Comparison of ENCODE assay signal across 9 mouse cellular contexts in genomic region chr11:22847732-22848648, GRCm38 (mm10). TPM values are rescaled to one million over a fixed set of nuclear protein-coding genes. Genes with fewer than 3 reads are reported as not detected.
DNase-seq lines count a peak whose midpoint lies in the region; ATAC-seq and TF ChIP-seq lines count a peak whose summit lies in the region.
"Had no signal": no experiment of that assay in that cellular context is flagged by ENCODE, and none has a peak within 500 bp of the region (broad histone marks: within the 10 kb centered on the region; RNA-seq: fewer than 3 reads in every experiment).

No protein-coding gene starts in this region.

- peak overlapping the region; percentile 21 for H3K27ac ChIP-seq in ES-Bruce4 (ENCODE audit: insufficient read depth, low read length)
- peak overlapping the region; percentile 83 for H3K27ac ChIP-seq in liver, embryonic 13.5 days
- H3K27ac ChIP-seq in forebrain, embryonic 13.5 days: no peak overlapping the region

- peak; percentile 49; the same call in 1 of the 2 replicates for ATAC-seq in liver, embryonic 13.5 days (ENCODE audit: low read depth)
- no peak for ATAC-seq in inflammation-experienced regulatory T-cells, adult 6 months
- no peak for ATAC-seq in forebrain, embryonic 13.5 days

- peaks cover 16% of the 10 kb centered on the region for H3K4me1 ChIP-seq in ES-Bruce4 (ENCODE audit: control insufficient read depth, insufficient read depth, low read length)
- peaks cover 95% of the 10 kb centered on the region for H3K4me1 ChIP-seq in liver, embryonic 13.5 days (replicated peaks)
- 0 out of 2 replicates have a peak, but pooled peaks cover 2% of the 10 kb centered on the region for H3K4me1 ChIP-seq in forebrain, embryonic 13.5 days

- no peak for TF ChIP-seq CTCF in ES-Bruce4 (IDR thresholded peaks at IDR 0.05; ENCODE audit: low read depth, low read length)

- no peaks in the 10 kb centered on the region for H3K27me3 ChIP-seq in ES-Bruce4 (ENCODE audit: control insufficient read depth, insufficient read depth, low read length, poor library complexity, severe bottlenecking)
- H3K27me3 ChIP-seq in liver, embryonic 13.5 days: no peaks in the 10 kb centered on the region
- H3K27me3 ChIP-seq in forebrain, embryonic 13.5 days: no peaks in the 10 kb centered on the region

- WGBS in liver, embryonic 13.5 days (ENCODE audit: insufficient replicate concordance): 25% methylated on average over 8 of the region's 8 CpGs
- WGBS in forebrain, embryonic 13.5 days: 65% methylated on average over 8 of the region's 8 CpGs

- H3K9ac ChIP-seq in ES-Bruce4 (ENCODE audit: low read depth, poor library complexity, severe bottlenecking): no peak overlapping the region
- no peak overlapping the region; the same call in 1 of the 2 replicates for H3K9ac ChIP-seq in liver, embryonic 13.5 days
- H3K9ac ChIP-seq in forebrain, embryonic 13.5 days: no peak overlapping the region
- H3K9ac ChIP-seq: lung, embryonic 14.5 days had no signal

- TF ChIP-seq POLR2A in ES-Bruce4 (IDR thresholded peaks at IDR 0.05; ENCODE audit: insufficient read depth, low read length): no peak

- peak overlapping the region; percentile 11 for H3K4me2 ChIP-seq in liver, embryonic 13.5 days
- H3K4me2 ChIP-seq in forebrain, embryonic 13.5 days: no peak overlapping the region
- H3K4me2 ChIP-seq: lung, embryonic 14.5 days had no signal

- no peak overlapping the region for H3K4me3 ChIP-seq in ES-Bruce4 (ENCODE audit: low read depth, low read length)
- no peak overlapping the region for H3K4me3 ChIP-seq in liver, embryonic 13.5 days (replicated peaks)
- no peak overlapping the region for H3K4me3 ChIP-seq in forebrain, embryonic 13.5 days

- H3K9me3 ChIP-seq in ES-Bruce4 (replicated peaks; ENCODE audit: control insufficient read depth, insufficient read depth, low read length, poor library complexity, severe bottlenecking): no peaks in the 10 kb centered on the region
- no peaks in the 10 kb centered on the region for H3K9me3 ChIP-seq in liver, embryonic 13.5 days (replicated peaks)
- H3K9me3 ChIP-seq in forebrain, embryonic 13.5 days (replicated peaks): no peaks in the 10 kb centered on the region

- no peaks in the 10 kb centered on the region for H3K36me3 ChIP-seq in ES-Bruce4 (ENCODE audit: control insufficient read depth, insufficient read depth, low read length, poor library complexity, severe bottlenecking)
- H3K36me3 ChIP-seq in liver, embryonic 13.5 days: no peaks in the 10 kb centered on the region
- H3K36me3 ChIP-seq in forebrain, embryonic 13.5 days (ENCODE audit: poor library complexity, severe bottlenecking): no peaks in the 10 kb centered on the region

- DNase-seq in 3T3-L1 (ENCODE audit: low read depth, low spot score): peak; percentile 93
- peak; percentile 46 for DNase-seq in induced T-regulatory cell, adult 2 months (ENCODE audit: low read depth)
- no peak for DNase-seq in liver, embryonic 13.5 days
- DNase-seq in layer of hippocampus, adult 8-10 months (ENCODE audit: low spot score in 2 of 2): no peak
- no peak for DNase-seq in ovary, postnatal 36 days (ENCODE audit: low spot score)
- DNase-seq: lung, embryonic 14.5 days had no signal

- TF ChIP-seq EP300 in ES-Bruce4 (IDR thresholded peaks at IDR 0.05; ENCODE audit: insufficient read depth, low read depth, low read length): no peak

RNA-seq across cellular contexts. Expression of gene B3gnt2, which starts 12.8 kb away (rescaled TPM):
- 3.5 and 16.7 TPM in 2 replicates for polyA plus RNA-seq in ES-Bruce4 (2011; ENCODE audit: insufficient read depth, insufficient read length, low read depth, missing spikeins)
- polyA plus RNA-seq in liver, embryonic 13.5 days (2015; fragmentation: Nextera tagmentation; extraction: Ambion mirVana): 4.8 TPM in 2 replicates
- polyA plus RNA-seq in inflammation-experienced regulatory T-cells, adult 6 months (2017; shearing (Covaris generic)): 10 to 100 TPM in 1 of 3 experiments, 1 to 10 TPM in 2; 5.8 to 12.1 (median 7.6) TPM
- total RNA-seq in layer of hippocampus, adult 8-10 months (2022): 10 to 100 TPM; 11.8 to 14.8 (median 14.0) TPM
- polyA plus RNA-seq in forebrain, embryonic 13.5 days (2015; fragmentation: Nextera tagmentation; extraction: Ambion mirVana): 2.0 and 2.2 TPM in 2 replicates

Comparison
In these comparisons a context has a peak if more than half of its experiments do, and no peak if none do; other contexts are left out.
1. DNase-seq: peak in 3T3-L1 (single experiment) and induced T-regulatory cell, adult 2 months (single experiment); none in liver, embryonic 13.5 days (single experiment), layer of hippocampus, adult 8-10 months (0 of 2) and ovary, postnatal 36 days (single experiment).